Mouse (Mus musculus) intestine, embryonic 14.5 days (tissue): Measurements from ENCODE around the gene Numa1. TPM values are rescaled to one million over a fixed set of nuclear protein-coding genes. Genes with fewer than 3 reads are reported as not detected.
"Not testable (repeated sequence)": the region's sequence is repeated elsewhere in the genome, so short reads cannot be mapped to it uniquely, and the experiment has no call there.

Experiments
- ATAC-seq: fragments of 200-750 bp; cut with Nextera tagmentation; replicated peaks from 2 replicates; pipeline ENCODE4 v1.8.0; 2017; ENCODE audit warnings: low read depth, moderate number of reproducible peaks, moderate TSS enrichment, moderate library complexity; ENCODE audit not compliant: low FRiP score, low TSS enrichment
- DNase-seq: peaks from one replicate; pipeline ENCODE4 v3.0.0-alpha.2; 2018; ENCODE audit warnings: low spot score
- H3K27ac ChIP-seq: fragments of 300-500 bp; sonication (generic); 2 replicates; pipeline ENCODE4 v1.5.1; 2014; ENCODE audit warnings: low read depth, mild to moderate bottlenecking, control low read depth
- H3K27me3 ChIP-seq: fragments of 300-500 bp; sonication (generic); replicated peaks from 2 replicates; pipeline ENCODE4 v1.6.1; 2014; ENCODE audit warnings: low read length, control low read depth; ENCODE audit not compliant: control insufficient read depth, insufficient read depth
- H3K36me3 ChIP-seq: fragments of 300-500 bp; sonication (generic); 2 replicates; pipeline ENCODE4 v1.6.1; 2014; ENCODE audit warnings: low read length, control low read depth; ENCODE audit not compliant: control insufficient read depth, insufficient read depth
- H3K4me1 ChIP-seq: fragments of 300-500 bp; sonication (generic); replicated peaks from 2 replicates; pipeline ENCODE4 v1.6.1; 2014; ENCODE audit warnings: low read length, control low read depth, mixed read lengths; ENCODE audit not compliant: control insufficient read depth, insufficient read depth
- H3K4me2 ChIP-seq: fragments of 300-500 bp; sonication (generic); 2 replicates; pipeline ENCODE4 v1.6.1; 2014; ENCODE audit warnings: low read length
- H3K4me3 ChIP-seq: fragments of 300-500 bp; sonication (generic); 2 replicates; pipeline ENCODE4 v1.5.1; 2014; ENCODE audit warnings: low read depth, low read length, control low read depth, mixed read lengths
- H3K9ac ChIP-seq: fragments of 300-500 bp; sonication (generic); 2 replicates; pipeline ENCODE4 v1.6.1; 2014; ENCODE audit warnings: mild to moderate bottlenecking, low read length
- H3K9me3 ChIP-seq: fragments of 300-500 bp; sonication (generic); 2 replicates; pipeline ENCODE4 v1.6.1; 2016; ENCODE audit warnings: low read length, control low read depth; ENCODE audit not compliant: control insufficient read depth
- WGBS: fragments of 180-500 bp; shearing (Covaris S2); extraction: QIAGEN DNeasy Blood & Tissue Kit; methylation state at CpG from one replicate; pipeline ENCODE4 v1.1.7; 2014; 5-methylcytosine and 5-hydroxymethylcytosine counted together
- polyA plus RNA-seq: library from polyadenylated mRNA; unstranded; fragments of >200 nt; fragmentation: Nextera tagmentation; extraction: Ambion mirVana; gene quantifications from 2 replicates; pipeline ENCODE4 v1.2.1, GENCODE M21; 2014

The Numa1 gene
- polyA plus RNA-seq, 1 experiment from 2014 or later: 99.6 TPM

DNA sequence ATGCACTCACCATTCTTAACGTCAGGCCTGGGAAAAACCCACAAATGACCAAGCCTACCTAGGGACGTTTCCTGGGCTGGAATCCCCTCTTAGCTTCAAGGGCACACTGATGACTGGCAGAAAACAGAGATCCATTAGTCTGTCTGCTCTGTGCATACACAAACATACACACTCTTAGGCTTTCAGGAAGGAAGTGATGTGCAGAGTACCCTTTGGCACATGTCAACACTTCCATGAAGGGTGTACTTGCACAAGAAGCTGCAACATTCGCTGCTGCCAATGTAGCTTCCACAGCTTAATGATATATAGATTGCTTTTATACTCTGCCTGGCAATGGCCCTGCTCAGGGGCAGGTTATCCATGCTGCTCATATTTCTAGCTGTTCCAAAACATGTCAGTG lies 85.5 kb downstream of the Numa1 start:
- DNase-seq (no peak), ATAC-seq (no peak)
- H3K4me1 ChIP-seq: no peaks in the 10 kb centered on the region
- H3K4me3 ChIP-seq: no peak overlapping the region
- 62% methylated on average over 3 of the region's 3 CpGs for WGBS
- H3K9me3 ChIP-seq: no peaks in the 10 kb centered on the region
- H3K36me3 ChIP-seq: peaks cover 89% of the 10 kb centered on the region
- H3K27ac ChIP-seq: no peak overlapping the region
- no peak overlapping the region for H3K9ac ChIP-seq
- H3K4me2 ChIP-seq: no peak overlapping the region
- H3K27me3 ChIP-seq: no peaks in the 10 kb centered on the region

DNA sequence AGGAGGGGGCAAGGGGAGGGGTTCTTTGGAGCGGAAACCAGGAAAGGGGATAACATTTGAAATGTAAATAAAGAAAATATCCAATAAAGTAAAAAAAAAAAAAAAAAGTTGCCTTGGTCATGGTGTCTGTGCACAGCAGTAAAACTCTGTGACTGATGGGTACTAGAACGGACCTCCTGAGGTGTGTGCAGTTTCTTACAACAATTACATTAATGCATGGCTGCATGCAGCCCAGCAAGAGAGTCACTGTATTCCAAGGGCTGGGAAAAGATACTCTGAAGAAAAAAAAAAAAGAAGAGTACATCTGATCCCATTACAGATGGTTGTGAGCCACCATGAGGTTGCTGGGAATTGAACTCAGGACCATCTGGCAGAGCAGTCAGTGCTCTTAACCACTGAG lies 87.0 kb downstream of the Numa1 start:
- not testable (repeated sequence) for H3K27ac ChIP-seq, H3K9ac ChIP-seq, ATAC-seq, H3K9me3 ChIP-seq, H3K4me2 ChIP-seq, H3K4me3 ChIP-seq, H3K4me1 ChIP-seq, H3K27me3 ChIP-seq, DNase-seq
- H3K36me3 ChIP-seq: peaks cover 85% of the 10 kb centered on the region
- 84% methylated on average over 2 of the region's 2 CpGs for WGBS

DNA sequence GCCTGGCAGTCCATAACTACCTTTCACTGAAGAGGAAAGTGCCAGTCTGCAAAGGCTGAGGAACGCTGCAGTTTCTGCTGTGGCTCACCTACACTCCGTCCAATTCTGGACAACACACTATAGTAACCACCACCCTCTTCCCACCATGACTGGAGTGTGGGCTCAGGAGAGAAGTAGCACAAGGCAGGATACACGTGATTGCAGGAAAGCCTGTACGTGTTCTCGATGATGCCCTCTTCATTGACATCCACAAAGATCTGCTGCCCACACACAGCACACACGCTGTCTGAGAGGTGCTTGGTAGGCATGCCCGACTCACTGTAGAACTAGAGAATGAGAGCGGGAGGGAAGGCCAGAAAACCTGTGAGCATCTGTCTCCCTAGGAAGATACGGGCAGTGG lies 89.9 kb downstream of the Numa1 start:
- H3K4me2 ChIP-seq: no peak overlapping the region
- H3K27me3 ChIP-seq: no peaks in the 10 kb centered on the region
- H3K36me3 ChIP-seq: peaks cover 75% of the 10 kb centered on the region
- H3K9ac ChIP-seq: no peak overlapping the region
- H3K4me1 ChIP-seq: no peaks in the 10 kb centered on the region
- 94% methylated on average over 9 of the region's 9 CpGs for WGBS
- H3K9me3 ChIP-seq: no peaks in the 10 kb centered on the region
- no peak for ATAC-seq
- H3K4me3 ChIP-seq: no peak overlapping the region
- H3K27ac ChIP-seq: no peak overlapping the region
- no peak for DNase-seq

DNA sequence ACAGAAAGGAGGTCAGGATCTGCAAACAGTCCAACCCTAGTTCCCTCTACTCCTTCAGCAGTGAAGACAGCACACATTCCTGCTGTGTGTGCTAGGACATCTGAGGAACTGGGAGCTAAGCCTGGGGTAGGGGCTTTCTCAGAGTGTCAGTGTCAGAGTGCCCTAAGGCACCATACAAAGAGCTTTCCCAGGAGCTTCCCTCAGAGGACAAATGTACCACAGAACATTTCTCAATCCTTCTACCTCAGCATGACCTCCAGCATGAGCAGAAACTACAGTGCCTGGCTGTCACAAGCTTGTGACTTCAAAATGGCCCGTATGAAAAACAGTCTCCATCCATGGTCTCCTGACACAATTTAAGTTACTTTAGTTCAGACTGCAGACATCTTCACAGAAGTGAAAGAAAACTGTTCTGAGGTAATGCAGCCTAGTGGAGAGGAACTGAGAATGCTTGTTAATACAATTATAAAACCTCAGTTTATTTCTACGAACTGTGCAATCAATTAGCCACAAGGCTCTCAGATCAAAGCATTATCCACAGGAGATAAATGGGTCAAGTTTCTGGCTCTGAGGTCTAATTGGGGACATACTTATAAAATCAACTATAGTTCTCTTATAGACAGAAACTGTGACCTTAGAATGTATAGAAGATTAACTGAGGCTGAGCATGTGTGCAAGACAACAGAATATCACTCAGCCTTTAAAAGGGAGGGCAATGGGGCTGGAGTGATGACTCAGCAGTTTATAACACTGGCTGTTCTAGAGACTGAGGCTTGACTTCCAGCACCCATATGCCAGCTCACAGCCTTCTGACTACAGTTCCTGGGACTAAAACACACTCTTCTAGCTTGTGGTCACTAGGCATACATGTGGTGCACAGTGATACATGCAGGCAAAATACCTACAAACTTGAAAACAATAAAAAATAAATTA lies 91.5 kb downstream of the Numa1 start:
- 81% methylated on average over 2 of the region's 2 CpGs for WGBS
- Histone ChIP-seq H3K9me3 (no peaks in the 10 kb centered on the region), H3K4me2 (no peak overlapping the region), H3K27me3 (no peaks in the 10 kb centered on the region), H3K9ac (no peak overlapping the region), H3K36me3 (peaks cover 72% of the 10 kb centered on the region), H3K4me1 (no peaks in the 10 kb centered on the region), H3K4me3 (no peak overlapping the region), H3K27ac (no peak overlapping the region)
- DNase-seq: no peak
- no peak for ATAC-seq

DNA sequence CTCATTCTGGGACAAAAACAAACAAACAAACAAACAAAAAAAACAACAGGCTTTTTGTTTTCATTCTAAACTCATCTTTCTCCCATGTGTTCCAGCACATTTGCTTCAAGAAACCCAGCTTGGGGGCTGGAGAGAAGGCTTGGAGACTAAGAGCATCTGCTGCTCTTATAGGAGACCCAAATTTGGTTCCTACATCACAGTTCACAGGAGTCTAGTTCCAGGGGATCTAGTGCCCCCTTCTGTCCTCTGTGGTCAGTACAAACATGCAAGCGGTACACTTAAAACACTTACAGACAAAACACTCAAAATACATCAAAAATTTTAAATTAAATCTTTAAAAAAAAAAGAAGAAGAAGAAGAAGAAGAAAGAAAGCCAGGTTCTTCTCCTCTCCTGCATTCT lies 101.0 kb downstream of the Numa1 start:
- H3K9ac ChIP-seq: no peak overlapping the region
- no peaks in the 10 kb centered on the region for H3K27me3 ChIP-seq
- H3K27ac ChIP-seq: no peak overlapping the region
- peaks cover 87% of the 10 kb centered on the region for H3K36me3 ChIP-seq
- no peaks in the 10 kb centered on the region for H3K4me1 ChIP-seq
- H3K4me2 ChIP-seq: no peak overlapping the region
- H3K4me3 ChIP-seq: no peak overlapping the region
- H3K9me3 ChIP-seq: no peaks in the 10 kb centered on the region
- ATAC-seq: no peak
- 97% methylated on average over 1 of the region's 1 CpGs for WGBS
- no peak for DNase-seq

DNA sequence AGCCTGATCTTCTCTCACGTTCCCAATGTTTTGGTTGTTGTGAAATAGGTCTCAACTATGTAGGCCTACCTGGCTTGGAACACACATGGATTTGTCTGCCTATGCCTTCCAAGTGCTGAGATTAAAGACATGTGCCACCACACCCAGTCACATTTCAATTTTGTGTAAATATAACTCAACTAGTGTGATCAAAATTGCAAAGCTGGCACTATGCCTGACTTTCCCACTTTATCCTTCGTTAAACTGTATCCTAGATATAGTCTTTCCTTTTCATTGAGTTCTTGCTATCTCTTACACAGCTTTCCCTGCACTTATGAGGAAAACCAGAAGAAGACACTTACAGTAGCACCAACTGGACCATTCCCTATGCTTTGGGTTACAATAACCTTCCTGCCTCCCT lies 101.6 kb downstream of the Numa1 start:
- no peak overlapping the region for H3K4me3 ChIP-seq
- peaks cover 87% of the 10 kb centered on the region for H3K36me3 ChIP-seq
- no peak for DNase-seq
- H3K4me1 ChIP-seq: no peaks in the 10 kb centered on the region
- no peak for ATAC-seq
- WGBS: 94% methylated on average over 2 of the region's 2 CpGs
- no peak overlapping the region for H3K27ac ChIP-seq
- no peaks in the 10 kb centered on the region for H3K27me3 ChIP-seq
- no peak overlapping the region for H3K9ac ChIP-seq
- H3K4me2 ChIP-seq: no peak overlapping the region
- no peaks in the 10 kb centered on the region for H3K9me3 ChIP-seq

DNA sequence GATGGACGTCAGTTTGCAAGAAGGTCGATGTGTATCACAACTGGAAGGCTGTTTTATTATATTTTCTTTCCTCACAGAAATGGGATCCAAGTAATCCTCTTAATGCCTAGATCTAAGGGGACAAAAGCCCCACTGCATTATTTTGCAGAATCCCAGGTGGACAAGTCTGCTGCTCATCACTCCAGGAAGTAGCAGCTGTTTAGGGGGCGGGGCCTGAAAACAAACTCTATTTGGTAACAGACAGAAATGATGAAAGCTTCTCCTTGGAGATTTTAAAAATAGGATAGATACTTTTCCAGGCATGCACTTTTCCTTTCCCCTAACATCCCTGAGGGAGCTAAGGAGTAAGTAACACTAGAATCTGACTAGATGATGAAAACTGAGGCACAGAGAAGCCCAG lies 103.4 kb downstream of the Numa1 start:
- Histone ChIP-seq H3K4me2 (no peak overlapping the region), H3K9me3 (no peaks in the 10 kb centered on the region), H3K27me3 (no peaks in the 10 kb centered on the region), H3K36me3 (peaks cover 97% of the 10 kb centered on the region), H3K27ac (no peak overlapping the region), H3K4me1 (no peaks in the 10 kb centered on the region), H3K9ac (no peak overlapping the region), H3K4me3 (no peak overlapping the region)
- ATAC-seq: no peak
- DNase-seq: no peak
- 93% methylated on average over 3 of the region's 3 CpGs for WGBS

DNA sequence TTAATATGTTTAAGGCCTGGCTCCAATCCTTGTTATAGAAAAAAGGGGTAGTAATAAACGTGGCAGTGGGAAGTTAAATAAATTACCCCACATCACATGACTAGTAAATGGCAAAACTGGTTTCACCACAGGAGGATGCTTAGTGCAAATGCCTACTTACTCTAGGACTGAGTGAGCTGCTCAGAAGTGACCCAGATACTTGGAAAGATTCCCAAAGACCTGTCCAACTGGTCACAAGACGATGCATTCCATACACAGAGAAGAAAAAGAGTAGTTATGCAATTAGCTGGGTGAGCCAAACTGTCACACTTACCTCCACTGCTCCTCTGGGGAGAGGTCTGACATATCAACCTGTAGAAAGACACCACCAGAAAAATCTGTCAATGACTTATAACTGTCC lies 108.4 kb downstream of the Numa1 start:
- ATAC-seq (no peak), DNase-seq (no peak)
- Histone ChIP-seq H3K9me3 (no peaks in the 10 kb centered on the region), H3K4me2 (no peak overlapping the region), H3K27ac (no peak overlapping the region), H3K4me1 (no peaks in the 10 kb centered on the region), H3K27me3 (no peaks in the 10 kb centered on the region), H3K4me3 (no peak overlapping the region), H3K9ac (no peak overlapping the region), H3K36me3 (peaks cover 49% of the 10 kb centered on the region)
- 72% methylated on average over 2 of the region's 2 CpGs for WGBS

DNA sequence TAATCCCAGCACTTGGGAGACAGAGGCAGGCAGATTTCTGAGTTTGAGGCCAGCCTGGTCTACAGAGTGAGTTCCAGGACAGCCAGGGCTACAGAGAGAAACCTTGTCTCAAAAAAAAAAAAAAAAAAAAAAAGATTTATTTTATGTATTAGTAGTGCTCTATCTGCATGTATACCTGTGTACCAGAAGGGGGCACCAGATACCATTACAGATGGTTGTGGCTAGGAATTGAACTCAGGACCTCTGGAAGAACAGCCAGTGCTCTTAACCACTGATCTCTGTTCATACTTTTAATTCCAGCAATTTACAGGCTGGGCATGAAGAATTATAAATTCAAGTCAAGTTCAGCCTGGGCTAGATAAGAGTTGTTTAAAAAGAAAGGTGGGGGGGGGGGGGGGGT lies 114.6 kb downstream of the Numa1 start:
- H3K9ac ChIP-seq, H3K27ac ChIP-seq, H3K4me1 ChIP-seq, H3K9me3 ChIP-seq, H3K27me3 ChIP-seq, H3K4me3 ChIP-seq, DNase-seq, ATAC-seq, H3K4me2 ChIP-seq: not testable (repeated sequence)
- peaks cover 16% of the 10 kb centered on the region; the same call in 1 of the 2 replicates for H3K36me3 ChIP-seq
